Mouse (Mus musculus) kidney, postnatal 36 days (tissue): ENCODE measurements around the gene Tprn.

Experiments
- DNase-seq, 2 experiments: peaks; one replicate each; pipeline ENCODE4 v3.0.0; 2021 to 2022; ENCODE audit warnings: mixed read lengths in 2 of 2

Tprn gene

GRCm38 (mm10) chr2:25297093-25297492, 34.7 kb downstream of the Tprn start:
- DNase-seq, result no peak

- no peak for DNase-seq
These were observed 35.6 kb downstream of the Tprn start for GRCm38 (mm10) chr2:25298046-25298445.

DNA sequence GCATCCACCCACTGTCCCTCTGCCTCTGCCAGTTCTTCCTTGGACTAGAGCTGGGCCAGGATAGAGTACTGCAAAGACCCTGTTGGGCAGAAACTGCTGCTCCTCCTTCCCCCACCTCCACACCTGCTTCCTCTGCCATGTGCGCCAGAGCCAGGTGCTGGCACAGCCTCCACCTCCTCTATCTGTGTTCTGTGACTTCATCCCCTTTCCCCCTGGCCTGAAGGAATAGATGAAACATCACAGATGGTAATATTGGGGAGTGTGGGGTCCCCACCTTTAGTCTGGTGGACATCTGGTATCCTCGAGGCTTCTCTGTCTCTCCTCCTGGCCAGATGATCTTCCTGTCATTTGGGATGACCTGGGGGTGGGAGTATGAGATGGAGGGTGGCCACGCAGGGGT, 41.0 kb downstream of the Tprn start:
- no peak for DNase-seq

DNA sequence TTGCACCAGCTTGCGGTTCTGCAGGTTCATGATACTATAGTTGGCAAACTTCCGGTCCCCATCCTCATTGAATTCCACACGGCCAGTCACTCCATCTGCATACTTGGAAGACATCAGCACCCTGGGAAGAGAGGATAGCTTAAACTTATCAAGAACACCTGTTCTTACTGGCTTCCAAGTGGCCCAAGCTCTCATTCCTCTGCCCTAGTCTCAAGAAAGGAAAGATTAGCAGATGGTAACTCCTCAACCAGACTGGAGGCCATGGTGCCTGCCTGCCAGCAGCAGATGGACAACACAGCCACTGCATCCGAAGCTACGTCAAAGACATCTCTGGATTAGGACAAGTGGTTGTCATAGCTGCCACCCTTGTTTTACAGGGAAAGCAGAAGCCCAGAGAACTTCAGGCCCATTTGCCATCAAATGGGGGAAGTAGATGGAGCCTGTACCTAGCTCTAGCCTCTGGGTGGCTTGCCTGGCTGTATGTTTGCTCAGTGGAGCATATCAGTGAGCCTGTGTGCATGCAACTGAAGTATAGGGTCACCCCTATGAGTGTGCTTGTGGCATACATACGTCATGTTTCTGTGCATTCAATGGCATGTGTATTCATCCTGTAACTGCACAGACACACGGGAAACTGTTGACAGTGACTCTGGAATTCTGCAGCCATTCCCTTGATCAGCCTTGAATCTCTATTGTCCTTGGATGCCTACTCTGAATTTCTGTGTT, 41.7 kb downstream of the Tprn start:
- no peak for DNase-seq

GRCm38 (mm10) chr2:25304657-25305541, 42.5 kb downstream of the Tprn start:
- peak in 1 of 2 experiments; percentile 40 for DNase-seq

DNA sequence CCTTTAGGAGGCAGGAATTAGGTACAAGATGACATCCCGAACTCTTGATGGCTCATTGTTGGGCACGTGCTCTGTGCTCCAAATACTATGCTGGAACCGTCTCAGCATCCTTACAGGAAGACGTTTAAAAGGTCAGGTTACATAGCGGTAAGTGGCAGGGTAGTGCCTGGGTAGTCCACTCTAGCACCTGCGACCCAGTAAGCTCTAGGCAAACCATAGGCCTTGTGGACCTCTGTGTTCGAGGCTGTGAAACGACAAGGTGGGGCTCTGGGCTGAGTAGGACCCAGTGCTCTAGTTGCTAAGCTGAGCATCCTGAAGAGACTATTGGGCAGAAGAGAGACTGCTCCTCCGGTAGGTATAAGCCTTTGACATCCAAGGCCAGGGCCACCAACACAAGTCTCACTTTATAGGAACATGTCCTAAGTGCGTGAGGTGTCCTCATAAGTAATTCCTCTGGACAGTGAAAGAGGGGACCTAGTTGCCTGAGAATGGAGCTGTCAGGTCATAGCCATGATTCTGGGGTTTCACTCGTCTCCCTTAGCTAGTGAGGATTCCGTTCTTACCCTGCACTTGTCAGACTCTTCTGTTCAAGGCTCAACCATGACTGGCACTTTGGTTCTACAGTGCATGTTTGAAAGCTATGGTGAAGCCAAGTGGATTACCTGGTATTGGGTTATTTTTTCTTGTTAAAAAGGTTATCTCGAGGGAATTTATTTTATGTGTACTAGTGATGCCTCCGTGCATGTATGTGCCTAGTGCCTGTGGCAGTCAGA, 43.4 kb downstream of the Tprn start:
- no peak for DNase-seq

DNA sequence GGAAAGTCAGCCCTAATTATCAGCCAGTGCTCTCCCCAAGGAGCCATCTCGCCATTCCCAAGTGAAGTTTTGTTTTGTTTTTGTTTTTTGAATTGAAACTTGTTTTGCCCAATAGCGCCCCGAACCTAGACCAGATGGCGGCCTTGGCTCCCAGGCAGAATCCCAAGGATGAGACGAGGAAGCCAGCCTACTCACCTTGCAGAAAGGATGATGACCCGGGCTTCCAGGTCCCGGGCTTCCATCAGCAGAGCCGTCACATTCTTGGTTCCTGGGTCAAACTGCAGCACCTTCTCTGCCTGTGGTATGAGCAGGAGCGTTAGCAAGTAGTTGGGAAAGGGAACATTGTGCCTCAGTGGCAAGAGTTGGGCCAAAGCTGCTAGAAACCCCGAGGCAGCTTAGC, 47.8 kb downstream of the Tprn start:
- no peak for DNase-seq

- DNase-seq, result no peak
These were observed 48.6 kb downstream of the Tprn start for GRCm38 (mm10) chr2:25310969-25311368.

DNA sequence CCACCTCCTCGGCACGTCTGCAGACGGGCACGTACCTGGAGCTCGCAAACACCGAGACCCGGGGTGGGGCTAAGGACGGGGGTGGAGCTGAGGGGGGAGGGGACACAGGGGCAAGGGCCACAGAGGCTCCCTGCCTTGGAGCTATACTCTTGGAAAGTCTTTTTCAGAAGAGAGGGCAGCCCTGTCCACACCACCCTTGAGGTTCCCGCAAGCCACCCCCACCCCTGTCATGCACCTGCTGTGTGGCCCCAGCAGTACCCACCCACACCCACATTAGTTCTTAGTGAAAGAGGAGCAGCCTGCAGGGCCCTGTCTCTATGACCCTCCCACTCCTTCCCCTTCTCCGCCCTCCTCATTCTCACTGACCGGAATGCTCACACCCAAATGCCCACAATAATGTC, 49.1 kb downstream of the Tprn start:
- DNase-seq, result no peak

DNA sequence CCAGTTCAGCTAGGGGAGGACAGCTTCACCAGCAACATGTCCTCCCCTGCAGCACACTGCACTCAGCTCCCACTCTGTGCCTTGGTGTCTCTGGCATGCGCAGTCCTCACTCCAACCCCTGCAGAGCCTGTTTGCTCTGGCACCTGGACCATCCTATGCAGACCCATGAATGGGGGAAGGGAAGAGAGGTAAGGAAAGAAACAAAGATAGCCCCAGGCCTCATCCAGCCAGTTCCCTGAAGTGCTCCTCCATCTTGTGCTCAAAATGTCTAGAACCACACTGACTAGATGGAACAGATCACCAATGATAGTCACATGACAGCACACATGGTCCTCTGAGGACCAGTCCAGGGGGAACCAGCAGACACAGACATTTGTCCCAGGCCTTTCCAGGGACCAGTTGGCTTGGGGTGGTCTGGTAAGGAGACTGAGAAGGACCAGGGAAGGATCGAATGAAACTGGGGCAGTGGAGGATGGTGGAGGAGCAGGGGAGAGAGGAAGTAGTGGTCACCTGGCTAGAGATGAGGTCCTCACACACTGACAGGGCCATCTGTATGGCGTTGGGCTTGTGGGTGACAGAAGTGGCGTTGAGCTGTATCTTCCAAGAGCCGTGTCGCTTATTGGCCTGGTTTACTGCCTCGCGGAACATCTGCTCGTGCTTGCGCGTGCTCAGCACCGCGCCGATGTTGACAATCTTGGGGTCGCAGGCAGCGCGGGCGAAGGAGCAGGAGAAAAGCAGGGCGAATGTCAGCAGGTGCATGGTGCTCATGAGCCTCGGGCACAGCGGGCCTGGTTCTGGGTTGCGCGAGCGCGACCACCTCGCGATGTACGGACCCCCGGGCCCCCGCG, 55.9 kb downstream of the Tprn start:
- no peak for DNase-seq

GRCm38 (mm10) chr2:25318971-25319773, 56.8 kb downstream of the Tprn start, which contains the start of gene Grin1:
Gene Grin1, minus strand, starts transcription at chr2:25319187.
- peak; percentile 40 to 85 for DNase-seq
